ENCODE assay signal across 9 mouse cellular contexts in the genomic region with DNA sequence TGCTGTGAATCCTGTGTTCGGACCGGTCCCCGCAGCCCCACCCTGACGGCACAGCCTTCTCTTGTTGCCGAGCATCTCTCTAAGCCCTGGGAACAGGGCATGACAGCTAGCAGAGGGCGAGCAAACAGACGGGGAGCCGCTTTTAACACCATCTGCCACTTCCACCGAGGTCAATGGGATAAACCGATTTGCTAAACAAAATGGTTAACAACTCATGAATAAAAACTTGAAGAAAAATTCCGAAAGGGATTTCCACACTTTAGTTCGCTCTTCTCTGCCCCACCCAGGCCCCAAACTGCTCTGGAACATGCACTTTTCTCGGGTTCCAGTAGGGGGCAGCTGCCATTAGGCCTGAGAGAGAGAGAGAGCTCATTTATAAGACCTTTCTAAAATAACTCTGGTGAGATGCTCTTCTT.
DNase-seq lines count a peak whose midpoint lies in the region; ATAC-seq and TF ChIP-seq lines count a peak whose summit lies in the region.
"Had no signal": no experiment of that assay in that cellular context is flagged by ENCODE, and none has a peak within 500 bp of the region (broad histone marks: within the 10 kb centered on the region; RNA-seq: fewer than 3 reads in every experiment).

No protein-coding gene starts in this region.

- no peak overlapping the region for H3K4me3 ChIP-seq in liver, postnatal 0 days (ENCODE audit: low read depth, low read length)
- H3K4me3 ChIP-seq in forebrain, embryonic 10.5 days = peak overlapping the region; percentile 18
- H3K4me3 ChIP-seq: embryonic facial prominence, embryonic 15.5 days had no signal

- no peak for TF ChIP-seq EP300 in liver, postnatal 0 days (IDR thresholded peaks at IDR 0.05; ENCODE audit: low read depth)

- no peak overlapping the region for H3K4me2 ChIP-seq in liver, postnatal 0 days (ENCODE audit: low read depth, low read length)
- H3K4me2 ChIP-seq: embryonic facial prominence, embryonic 15.5 days had no signal

- 17% methylated on average over 13 of the region's 13 CpGs for WGBS in liver, postnatal 0 days (ENCODE audit: insufficient replicate concordance)
- 13% methylated on average over 13 of the region's 13 CpGs for WGBS in forebrain, embryonic 10.5 days

- 0 out of 2 replicates have a peak, but pooled peaks have one; percentile 46 for ATAC-seq in cerebellum, adult (ENCODE audit: insufficient number of reproducible peaks, low FRiP score, low TSS enrichment)
- no peak for ATAC-seq in liver, postnatal 0 days
- ATAC-seq in monocyte, adult 5-6 weeks (replicated peaks; ENCODE audit: insufficient number of reproducible peaks, low FRiP score, low TSS enrichment, poor library complexity, severe bottlenecking) = no peak
- ATAC-seq in erythroid progenitor cell, adult 5-6 weeks (replicated peaks; ENCODE audit: low FRiP score, poor library complexity, severe bottlenecking) = no peak

- no peaks in the 10 kb centered on the region for H3K4me1 ChIP-seq in liver, postnatal 0 days (ENCODE audit: insufficient read depth)
- peaks cover 22% of the 10 kb centered on the region for H3K4me1 ChIP-seq in forebrain, embryonic 10.5 days
- H3K4me1 ChIP-seq: embryonic facial prominence, embryonic 15.5 days had no signal

- H3K27ac ChIP-seq in liver, postnatal 0 days (ENCODE audit: low read depth) = no peak overlapping the region
- peak overlapping the region; percentile 60; the same call in 1 of the 2 replicates for H3K27ac ChIP-seq in forebrain, embryonic 10.5 days
- H3K27ac ChIP-seq: embryonic facial prominence, embryonic 15.5 days had no signal

- TF ChIP-seq CTCF in liver, postnatal 0 days (IDR thresholded peaks at IDR 0.05; ENCODE audit: low read depth) = 0 out of 2 replicates have a peak, but pooled peaks have one; percentile 14

- H3K36me3 ChIP-seq in liver, postnatal 0 days (replicated peaks; ENCODE audit: insufficient read depth, low read length) = no peaks in the 10 kb centered on the region
- no peaks in the 10 kb centered on the region for H3K36me3 ChIP-seq in forebrain, embryonic 10.5 days (replicated peaks)
- H3K36me3 ChIP-seq: embryonic facial prominence, embryonic 15.5 days had no signal

- no peaks in the 10 kb centered on the region for H3K9me3 ChIP-seq in liver, postnatal 0 days (ENCODE audit: low read length)
- H3K9me3 ChIP-seq in forebrain, embryonic 10.5 days = no peaks in the 10 kb centered on the region
- H3K9me3 ChIP-seq: embryonic facial prominence, embryonic 15.5 days had no signal

- no peak for DNase-seq in cerebellum, adult 9-11 months
- DNase-seq in liver, postnatal 0 days = no peak
- DNase-seq in liver = no peak
- peak; percentile 48 for DNase-seq in forebrain, embryonic 10.5 days (ENCODE audit: extremely low spot score, low spot score)
- peak; percentile 32 for DNase-seq in lung, postnatal 10 days

- no peaks in the 10 kb centered on the region for H3K27me3 ChIP-seq in liver, postnatal 0 days (ENCODE audit: insufficient read depth, low read length)
- H3K27me3 ChIP-seq in forebrain, embryonic 10.5 days (ENCODE audit: poor library complexity, severe bottlenecking) = peaks cover 37% of the 10 kb centered on the region
- H3K27me3 ChIP-seq: embryonic facial prominence, embryonic 15.5 days had no signal

- H3K9ac ChIP-seq in liver, postnatal 0 days (replicated peaks) = no peak overlapping the region
- H3K9ac ChIP-seq: embryonic facial prominence, embryonic 15.5 days had no signal

Comparison
In these comparisons a context has a peak if more than half of its experiments do, and no peak if none do; other contexts are left out.
1. DNase-seq: peak in forebrain, embryonic 10.5 days (single experiment) and lung, postnatal 10 days (single experiment); none in cerebellum, adult 9-11 months (single experiment), liver, postnatal 0 days (single experiment) and liver (single experiment).